In the genomic region with DNA sequence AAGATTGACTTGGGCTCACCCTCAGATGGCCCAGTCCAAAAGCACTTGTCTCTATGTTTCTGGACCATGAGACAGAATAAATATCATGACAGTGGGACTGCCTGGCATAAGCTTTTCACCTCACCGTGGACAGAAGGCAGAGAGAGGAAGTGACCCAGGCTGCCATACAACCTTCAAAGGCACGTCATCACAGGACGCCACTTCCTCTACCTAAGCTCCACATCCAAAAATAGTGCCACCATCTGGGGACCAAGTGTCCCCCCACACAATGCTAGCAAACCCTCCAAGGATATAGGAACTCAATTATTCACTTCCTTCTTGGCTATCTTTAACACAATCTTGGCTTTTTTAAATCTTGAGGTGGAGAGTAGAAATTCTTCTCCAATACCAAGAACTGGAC, we compare ENCODE assay signal across 24 mouse cellular contexts. TPM values are rescaled to one million over a fixed set of nuclear protein-coding genes. Genes with fewer than 3 reads are reported as not detected.
DNase-seq lines count a peak whose midpoint lies in the region; ATAC-seq and TF ChIP-seq lines count a peak whose summit lies in the region.
"Had no signal": no experiment of that assay in that cellular context is flagged by ENCODE, and none has a peak within 500 bp of the region (broad histone marks: within the 10 kb centered on the region; RNA-seq: fewer than 3 reads in every experiment).

No protein-coding gene starts in this region.

- H3K27ac ChIP-seq in forebrain, postnatal 0 days (ENCODE audit: low read depth, low read length), result no peak overlapping the region
- H3K27ac ChIP-seq: embryonic facial prominence, embryonic 12.5 days; gastrocnemius, adult 2 months; heart, adult 2 months; heart, embryonic 15.5 days; hindbrain, embryonic 13.5 days; left cerebral cortex, adult 2 months; limb, embryonic 13.5 days; liver, embryonic 15.5 days; neural tube, embryonic 15.5 days had no signal

- H3K4me3 ChIP-seq in forebrain, postnatal 0 days (ENCODE audit: low read depth, low read length), result no peak overlapping the region
- H3K4me3 ChIP-seq: embryonic facial prominence, embryonic 12.5 days; gastrocnemius, adult 2 months; heart, adult 2 months; heart, embryonic 15.5 days; hindbrain, embryonic 13.5 days; left cerebral cortex, adult 2 months; limb, embryonic 13.5 days; liver, embryonic 15.5 days; neural tube, embryonic 15.5 days had no signal

- no peaks in the 10 kb centered on the region for H3K36me3 ChIP-seq in forebrain, postnatal 0 days (ENCODE audit: insufficient read depth)
- H3K36me3 ChIP-seq: embryonic facial prominence, embryonic 12.5 days; heart, embryonic 15.5 days; hindbrain, embryonic 13.5 days; limb, embryonic 13.5 days; liver, embryonic 15.5 days; neural tube, embryonic 15.5 days had no signal

- no peak overlapping the region for H3K9ac ChIP-seq in forebrain, postnatal 0 days
- H3K9ac ChIP-seq: embryonic facial prominence, embryonic 12.5 days; heart, embryonic 15.5 days; hindbrain, embryonic 13.5 days; limb, embryonic 13.5 days; liver, embryonic 15.5 days; neural tube, embryonic 15.5 days had no signal

- no peaks in the 10 kb centered on the region for H3K4me1 ChIP-seq in forebrain, postnatal 0 days (ENCODE audit: insufficient read depth)
- H3K4me1 ChIP-seq: neural tube, embryonic 15.5 days had no signal

- H3K27me3 ChIP-seq in forebrain, postnatal 0 days (ENCODE audit: insufficient read depth, low read length), result no peaks in the 10 kb centered on the region
- H3K27me3 ChIP-seq: embryonic facial prominence, embryonic 12.5 days; heart, embryonic 15.5 days; limb, embryonic 13.5 days; liver, embryonic 15.5 days; neural tube, embryonic 15.5 days had no signal

- H3K9me3 ChIP-seq in forebrain, postnatal 0 days (ENCODE audit: low read length), result no peaks in the 10 kb centered on the region
- H3K9me3 ChIP-seq: embryonic facial prominence, embryonic 12.5 days; heart, embryonic 15.5 days; hindbrain, embryonic 13.5 days; limb, embryonic 13.5 days; liver, embryonic 15.5 days; neural tube, embryonic 15.5 days had no signal

- 86% methylated on average over 3 of the region's 3 CpGs for WGBS in forebrain, postnatal 0 days

- intact Hi-C loops in heart, postnatal 25 days (cut with DNase I), result no loop called here

- no peak overlapping the region for H3K4me2 ChIP-seq in forebrain, postnatal 0 days (ENCODE audit: low read depth)
- H3K4me2 ChIP-seq: embryonic facial prominence, embryonic 12.5 days; heart, embryonic 15.5 days; hindbrain, embryonic 13.5 days; limb, embryonic 13.5 days; liver, embryonic 15.5 days; midbrain, embryonic 11.5 days; neural tube, embryonic 15.5 days had no signal

- no peak for TF ChIP-seq CTCF in forebrain, postnatal 0 days (IDR thresholded peaks at IDR 0.05; ENCODE audit: low read depth)

- peak; percentile 67 for DNase-seq in A20 (ENCODE audit: low read depth, low spot score)
- peak; percentile 44 for DNase-seq in CD4-positive helper T cell, adult 2 months (ENCODE audit: low read depth, low spot score)
- no peak for DNase-seq in right cerebral cortex, postnatal 10 days (ENCODE audit: low spot score in 2 of 2)
- no peak for DNase-seq in forebrain, postnatal 0 days
- DNase-seq in heart, postnatal 25 days (ENCODE audit: low spot score), result no peak
- DNase-seq: cerebellum, adult 8-10 months; gastrocnemius, adult 2 months; heart, adult 2 months; kidney, adult 18-20 months; kidney, postnatal 10 days; retina, postnatal 1 day had no signal

- ATAC-seq in granulocyte monocyte progenitor cell, adult 5-6 weeks (replicated peaks; ENCODE audit: poor library complexity, severe bottlenecking), result peak; percentile 73
- peak; percentile 62 for ATAC-seq in neutrophil, adult 5-6 weeks (ENCODE audit: extremely low read depth, insufficient number of reproducible peaks, low FRiP score, poor library complexity, severe bottlenecking)
- no peak for ATAC-seq in forebrain, postnatal 0 days
- ATAC-seq: forebrain, embryonic 16.5 days had no signal

RNA-seq across cellular contexts. Expression of a gene that starts 1.3 kb away (rescaled TPM):
- not detected in 2 replicates for total RNA-seq in granulocyte monocyte progenitor cell, adult 5-6 weeks (2014; fragmentation: Nextera tagmentation)
- total RNA-seq in granulocyte monocyte progenitor cell, adult 5-6 weeks (2017), result not detected in 2 replicates
- 0.81 and 1.4 TPM in 2 replicates for total RNA-seq in neutrophil, adult 5-6 weeks (2017)
- 0.05 and 0.08 TPM in 2 replicates for total RNA-seq in forebrain, postnatal 0 days (2014; rRNA removed)
- 0.08 and 0.12 TPM in 2 replicates for polyA plus RNA-seq in forebrain, postnatal 0 days (2015; fragmentation: Nextera tagmentation; extraction: Ambion mirVana)
- total RNA-seq in heart, postnatal 25 days (2021), result not detected
- total RNA-seq: gastrocnemius, adult 2 months; heart, adult 2 months had no signal
- polyA plus RNA-seq: heart, adult 2 months; midbrain, embryonic 11.5 days had no signal

RNA-seq across cellular contexts. Expression of a gene that starts 33.8 kb away (rescaled TPM):
- total RNA-seq in granulocyte monocyte progenitor cell, adult 5-6 weeks (2014; fragmentation: Nextera tagmentation), result not detected in 2 replicates
- total RNA-seq in granulocyte monocyte progenitor cell, adult 5-6 weeks (2017), result not detected in 2 replicates
- total RNA-seq in neutrophil, adult 5-6 weeks (2017), result 0.23 TPM in 1 of 2 replicates, not detected in the other
- total RNA-seq in forebrain, postnatal 0 days (2014; rRNA removed), result 6.7 and 9.8 TPM in 2 replicates
- polyA plus RNA-seq in forebrain, postnatal 0 days (2015; fragmentation: Nextera tagmentation; extraction: Ambion mirVana), result 6.2 and 8.6 TPM in 2 replicates
- total RNA-seq in heart, postnatal 25 days (2021), result not detected
- total RNA-seq: heart, adult 2 months had no signal
- polyA plus RNA-seq: heart, adult 2 months; liver, embryonic 15.5 days had no signal

RNA-seq across cellular contexts. Expression of a gene that starts 54.5 kb away (rescaled TPM):
- not detected in 2 replicates for total RNA-seq in granulocyte monocyte progenitor cell, adult 5-6 weeks (2014; fragmentation: Nextera tagmentation)
- not detected in 2 replicates for total RNA-seq in granulocyte monocyte progenitor cell, adult 5-6 weeks (2017)
- total RNA-seq in neutrophil, adult 5-6 weeks (2017), result not detected in 2 replicates
- total RNA-seq in forebrain, postnatal 0 days (2014; rRNA removed), result 0.54 TPM in 1 of 2 replicates, not detected in the other
- 0.92 and 0.94 TPM in 2 replicates for polyA plus RNA-seq in forebrain, postnatal 0 days (2015; fragmentation: Nextera tagmentation; extraction: Ambion mirVana)
- not detected for total RNA-seq in heart, postnatal 25 days (2021)
- total RNA-seq: adrenal gland, postnatal 4 days; gastrocnemius, adult 2 months; heart, adult 2 months had no signal
- polyA plus RNA-seq: embryonic facial prominence, embryonic 12.5 days; heart, embryonic 15.5 days; limb, embryonic 13.5 days; midbrain, embryonic 11.5 days; urinary bladder, adult 2 months had no signal

Comparison
In these comparisons a context has a peak if more than half of its experiments do, and no peak if none do; other contexts are left out.
1. DNase-seq: peak in A20 (single experiment) and CD4-positive helper T cell, adult 2 months (single experiment); none in right cerebral cortex, postnatal 10 days (0 of 2), forebrain, postnatal 0 days (single experiment) and heart, postnatal 25 days (single experiment).